Mouse (Mus musculus): ENCODE results near the gene Ubap1. TPM values are rescaled to one million over a fixed set of nuclear protein-coding genes. Genes with fewer than 3 reads are reported as not detected.

Ubap1 gene
- 55.9 and 59.5 TPM in 2 replicates for polyA plus RNA-seq (2012; rRNA removed)

DNA sequence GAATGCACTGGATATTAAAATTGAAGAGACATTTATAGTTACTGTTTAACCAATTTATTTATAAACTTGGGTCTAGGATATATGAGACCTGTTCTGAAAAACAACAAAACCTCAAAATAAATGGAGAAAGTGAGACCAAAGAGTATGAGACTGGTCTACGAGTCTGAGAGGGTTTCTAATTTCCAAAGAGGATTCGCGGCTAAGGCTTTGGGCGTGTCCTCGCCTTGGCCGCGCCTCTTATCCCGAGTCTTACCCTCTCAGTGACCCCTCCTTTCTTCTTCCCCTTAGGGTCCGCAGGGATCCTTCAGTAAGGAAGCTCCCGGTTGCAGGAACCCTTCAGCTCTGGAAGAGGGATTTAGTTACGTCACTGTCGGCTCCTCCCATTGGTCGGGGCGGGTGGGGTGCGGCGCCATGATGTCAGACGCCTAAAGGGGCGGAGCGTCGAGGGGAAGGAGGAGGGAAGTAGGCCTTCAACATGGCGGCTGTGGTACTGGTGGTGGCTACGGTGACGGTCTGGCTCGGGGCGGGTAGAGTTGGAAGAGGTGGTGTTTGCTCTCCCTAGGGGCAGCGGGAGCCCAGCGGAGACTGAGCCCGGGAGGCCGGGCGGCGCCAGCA, at the start of gene Ubap1:
Gene Ubap1, plus strand, starts transcription at position 413 of the 615 bp plus-strand sequence.
- Histone ChIP-seq H3K27ac (ENCODE audit: insufficient read depth, low read length) (peak within 1 kb of the TSS; percentile 75), H3K4me1 (ENCODE audit: control insufficient read depth, insufficient read depth, low read length) (no peaks in the 10 kb centered on the region), H3K27me3 (ENCODE audit: control insufficient read depth, insufficient read depth, low read length) (no peaks in the 10 kb centered on the region), H3K4me3 (replicated peaks; ENCODE audit: insufficient read depth, low read depth, low read length) (peak within 1 kb of the TSS; percentile 80)
- TF ChIP-seq CTCF (IDR thresholded peaks at IDR 0.05; ENCODE audit: borderline replicate concordance, insufficient read depth, low read depth, low read length), result no peak
- TF ChIP-seq POLR2A (IDR thresholded peaks at IDR 0.05; ENCODE audit: borderline replicate concordance, insufficient read depth, low read length), result peak; percentile 84
- 1% methylated on average over 31 of the region's 31 CpGs for WGBS
- peak; percentile 92 to 95 for DNase-seq

DNA sequence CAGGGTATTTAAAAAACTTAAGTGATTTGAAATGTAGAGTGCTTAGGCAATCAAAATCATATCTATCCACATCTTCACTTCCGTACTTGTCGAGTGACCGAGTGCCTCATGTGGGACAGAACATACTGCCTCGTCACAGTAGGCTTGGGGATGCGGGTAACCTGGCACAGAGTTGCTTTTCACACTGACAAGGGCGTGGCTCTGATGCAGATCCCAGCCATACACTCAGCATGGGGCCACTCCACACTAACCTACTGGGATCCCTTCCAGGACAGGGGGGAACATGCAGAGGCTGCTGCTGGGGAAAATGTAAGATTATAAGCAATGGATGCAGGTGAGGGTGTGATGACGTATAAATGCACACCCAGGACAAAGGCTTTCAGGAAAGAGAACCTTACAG, 45.1 kb upstream of the Ubap1 start:
- TF ChIP-seq POLR2A (IDR thresholded peaks at IDR 0.05; ENCODE audit: borderline replicate concordance, insufficient read depth, low read length), result no peak
- TF ChIP-seq CTCF (IDR thresholded peaks at IDR 0.05; ENCODE audit: borderline replicate concordance, insufficient read depth, low read depth, low read length), result no peak
- Histone ChIP-seq H3K27ac (ENCODE audit: insufficient read depth, low read length) (no peak overlapping the region), H3K27me3 (ENCODE audit: control insufficient read depth, insufficient read depth, low read length) (no peaks in the 10 kb centered on the region), H3K4me1 (ENCODE audit: control insufficient read depth, insufficient read depth, low read length) (peaks cover 8% of the 10 kb centered on the region), H3K4me3 (replicated peaks; ENCODE audit: insufficient read depth, low read depth, low read length) (no peak overlapping the region)
- DNase-seq, result peak; percentile 37 to 41
- WGBS, result 9% methylated on average over 7 of the region's 7 CpGs

DNA sequence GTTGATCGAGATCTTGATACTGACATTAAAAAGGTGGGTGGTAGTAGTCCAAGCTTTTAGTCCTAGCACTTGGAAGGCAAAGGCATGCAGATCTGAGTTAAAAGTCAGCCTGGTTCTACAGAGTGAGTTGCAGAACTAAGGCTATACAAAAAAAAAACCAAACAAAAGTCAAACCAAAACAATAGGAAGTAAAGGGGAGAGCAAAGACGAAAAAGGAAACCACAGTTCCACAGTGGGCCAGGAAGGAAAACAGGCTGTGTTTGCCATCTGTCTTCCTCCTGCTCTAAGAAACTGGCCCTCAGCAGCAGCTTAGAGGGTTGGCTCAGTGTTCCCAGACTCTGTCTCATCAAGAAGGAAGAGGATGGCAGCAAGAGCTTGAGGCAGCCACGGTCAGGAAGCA, 44.5 kb upstream of the Ubap1 start:
- Histone ChIP-seq H3K4me1 (ENCODE audit: control insufficient read depth, insufficient read depth, low read length) (peaks cover 8% of the 10 kb centered on the region), H3K27ac (ENCODE audit: insufficient read depth, low read length) (no peak overlapping the region), H3K4me3 (replicated peaks; ENCODE audit: insufficient read depth, low read depth, low read length) (no peak overlapping the region), H3K27me3 (ENCODE audit: control insufficient read depth, insufficient read depth, low read length) (no peaks in the 10 kb centered on the region)
- 7% methylated on average over 3 of the region's 3 CpGs for WGBS
- TF ChIP-seq POLR2A (IDR thresholded peaks at IDR 0.05; ENCODE audit: borderline replicate concordance, insufficient read depth, low read length) (no peak), CTCF (IDR thresholded peaks at IDR 0.05; ENCODE audit: borderline replicate concordance, insufficient read depth, low read depth, low read length) (no peak)
- DNase-seq, result peak in 1 of 2 experiments; percentile 35

DNA sequence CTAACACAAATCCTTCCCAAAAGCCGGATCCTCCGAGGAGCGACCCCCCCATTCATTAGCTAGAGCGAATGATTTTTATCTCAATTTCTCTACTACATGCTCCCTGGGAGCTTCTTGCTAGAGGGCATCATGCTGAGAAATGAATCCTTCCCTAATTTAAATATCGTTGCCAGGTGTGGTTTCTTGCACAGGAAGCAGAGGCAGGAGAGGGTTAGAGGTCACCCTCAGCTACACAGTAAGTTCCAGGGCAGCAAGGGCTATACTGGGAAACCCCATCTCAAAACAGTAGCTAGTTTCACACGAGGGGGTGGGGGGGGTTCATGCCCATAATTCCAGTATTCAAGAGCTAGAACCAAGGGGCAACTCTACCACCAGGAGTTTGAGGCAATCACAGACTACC, 41.4 kb upstream of the Ubap1 start:
- DNase-seq, result no peak
- H3K4me1 ChIP-seq (ENCODE audit: control insufficient read depth, insufficient read depth, low read length), result peaks cover 8% of the 10 kb centered on the region
- TF ChIP-seq CTCF (IDR thresholded peaks at IDR 0.05; ENCODE audit: borderline replicate concordance, insufficient read depth, low read depth, low read length) (no peak), POLR2A (IDR thresholded peaks at IDR 0.05; ENCODE audit: borderline replicate concordance, insufficient read depth, low read length) (no peak)
- no peak overlapping the region for H3K4me3 ChIP-seq (replicated peaks; ENCODE audit: insufficient read depth, low read depth, low read length)
- WGBS, result 81% methylated on average over 6 of the region's 6 CpGs
- no peak overlapping the region for H3K27ac ChIP-seq (ENCODE audit: insufficient read depth, low read length)
- no peaks in the 10 kb centered on the region for H3K27me3 ChIP-seq (ENCODE audit: control insufficient read depth, insufficient read depth, low read length)

DNA sequence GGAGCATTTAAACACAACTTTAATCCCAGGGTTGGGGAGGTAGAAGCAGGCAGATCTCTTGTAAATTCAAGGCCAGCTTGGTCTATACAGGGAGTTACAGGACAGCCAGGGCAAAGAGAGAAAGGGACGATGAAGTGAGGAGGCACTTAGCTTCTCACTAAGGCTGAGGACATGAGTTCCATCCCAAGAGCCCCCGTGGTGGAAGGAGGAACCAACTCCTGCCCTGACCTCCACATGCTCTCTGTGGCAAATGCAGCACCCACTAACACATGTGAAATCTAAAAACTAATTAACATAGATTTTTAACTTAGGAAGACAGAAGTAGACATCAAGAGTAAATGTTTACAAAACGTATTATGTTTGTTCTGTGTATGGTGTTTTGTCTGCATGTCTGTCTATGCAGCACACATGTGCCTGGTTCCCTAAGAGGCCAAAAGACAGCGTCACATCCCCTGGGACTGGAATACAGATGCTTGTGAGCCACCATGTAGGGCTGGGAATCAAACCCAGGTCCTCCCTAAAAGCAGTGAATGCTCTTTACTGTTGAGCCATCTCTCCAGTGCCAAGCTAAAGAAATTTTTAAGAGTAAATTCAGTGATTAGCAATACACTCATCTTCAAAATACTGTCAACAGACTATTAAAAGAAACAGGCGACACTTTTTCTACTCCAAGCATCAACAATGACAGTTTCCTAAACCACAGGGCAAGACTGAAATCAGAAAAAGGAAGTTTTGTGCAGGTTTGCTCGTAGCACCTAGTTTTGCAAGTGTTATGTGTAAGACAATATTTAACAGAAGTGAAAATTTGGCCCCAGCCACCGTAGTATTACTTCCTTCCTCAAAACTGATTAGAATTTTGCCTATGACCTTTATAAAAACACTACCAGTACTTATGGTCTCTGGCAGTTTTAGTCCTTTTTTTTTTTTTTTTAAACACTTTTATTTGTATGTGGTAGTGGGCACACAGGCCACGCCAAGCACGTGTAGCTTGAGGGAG, 37.9 kb upstream of the Ubap1 start:
- H3K4me3 ChIP-seq (replicated peaks; ENCODE audit: insufficient read depth, low read depth, low read length), result no peak overlapping the region
- WGBS, result 91% methylated on average over 9 of the region's 9 CpGs
- no peaks in the 10 kb centered on the region for H3K27me3 ChIP-seq (ENCODE audit: control insufficient read depth, insufficient read depth, low read length)
- no peak for DNase-seq
- no peak for TF ChIP-seq POLR2A (IDR thresholded peaks at IDR 0.05; ENCODE audit: borderline replicate concordance, insufficient read depth, low read length)
- no peak for TF ChIP-seq CTCF (IDR thresholded peaks at IDR 0.05; ENCODE audit: borderline replicate concordance, insufficient read depth, low read depth, low read length)
- peaks cover 5% of the 10 kb centered on the region for H3K4me1 ChIP-seq (ENCODE audit: control insufficient read depth, insufficient read depth, low read length)
- H3K27ac ChIP-seq (ENCODE audit: insufficient read depth, low read length), result no peak overlapping the region

DNA sequence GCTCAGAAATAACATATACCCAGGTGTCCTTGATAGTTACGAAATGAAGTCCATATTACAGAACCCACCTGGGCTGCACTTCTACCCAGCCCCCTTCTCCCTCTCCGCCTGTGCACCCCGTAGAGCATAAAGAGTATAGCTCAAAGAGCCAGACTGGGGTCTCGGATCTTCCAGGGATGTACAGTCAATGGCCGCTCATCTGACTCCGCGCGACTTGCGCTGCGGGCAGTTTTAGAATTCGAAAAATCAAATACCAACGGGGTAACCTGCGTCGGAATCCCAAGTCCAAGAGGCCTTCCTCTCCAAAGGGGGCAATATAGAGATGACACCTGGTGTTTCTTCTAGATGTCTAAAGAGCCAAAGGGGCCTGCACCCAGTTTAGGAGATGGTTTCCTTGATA, 35.1 kb upstream of the Ubap1 start:
- peak overlapping the region; percentile 82 for H3K4me3 ChIP-seq (replicated peaks; ENCODE audit: insufficient read depth, low read depth, low read length)
- TF ChIP-seq CTCF (IDR thresholded peaks at IDR 0.05; ENCODE audit: borderline replicate concordance, insufficient read depth, low read depth, low read length) (no peak), POLR2A (IDR thresholded peaks at IDR 0.05; ENCODE audit: borderline replicate concordance, insufficient read depth, low read length) (no peak)
- peak in 1 of 2 experiments; percentile 9 for DNase-seq
- H3K4me1 ChIP-seq (ENCODE audit: control insufficient read depth, insufficient read depth, low read length), result peaks cover 5% of the 10 kb centered on the region; the same call in 1 of the 2 replicates
- H3K27ac ChIP-seq (ENCODE audit: insufficient read depth, low read length), result 0 out of 2 replicates have a peak overlapping the region, but pooled peaks have one; percentile 3
- no peaks in the 10 kb centered on the region for H3K27me3 ChIP-seq (ENCODE audit: control insufficient read depth, insufficient read depth, low read length)
- 9% methylated on average over 14 of the region's 14 CpGs for WGBS

DNA sequence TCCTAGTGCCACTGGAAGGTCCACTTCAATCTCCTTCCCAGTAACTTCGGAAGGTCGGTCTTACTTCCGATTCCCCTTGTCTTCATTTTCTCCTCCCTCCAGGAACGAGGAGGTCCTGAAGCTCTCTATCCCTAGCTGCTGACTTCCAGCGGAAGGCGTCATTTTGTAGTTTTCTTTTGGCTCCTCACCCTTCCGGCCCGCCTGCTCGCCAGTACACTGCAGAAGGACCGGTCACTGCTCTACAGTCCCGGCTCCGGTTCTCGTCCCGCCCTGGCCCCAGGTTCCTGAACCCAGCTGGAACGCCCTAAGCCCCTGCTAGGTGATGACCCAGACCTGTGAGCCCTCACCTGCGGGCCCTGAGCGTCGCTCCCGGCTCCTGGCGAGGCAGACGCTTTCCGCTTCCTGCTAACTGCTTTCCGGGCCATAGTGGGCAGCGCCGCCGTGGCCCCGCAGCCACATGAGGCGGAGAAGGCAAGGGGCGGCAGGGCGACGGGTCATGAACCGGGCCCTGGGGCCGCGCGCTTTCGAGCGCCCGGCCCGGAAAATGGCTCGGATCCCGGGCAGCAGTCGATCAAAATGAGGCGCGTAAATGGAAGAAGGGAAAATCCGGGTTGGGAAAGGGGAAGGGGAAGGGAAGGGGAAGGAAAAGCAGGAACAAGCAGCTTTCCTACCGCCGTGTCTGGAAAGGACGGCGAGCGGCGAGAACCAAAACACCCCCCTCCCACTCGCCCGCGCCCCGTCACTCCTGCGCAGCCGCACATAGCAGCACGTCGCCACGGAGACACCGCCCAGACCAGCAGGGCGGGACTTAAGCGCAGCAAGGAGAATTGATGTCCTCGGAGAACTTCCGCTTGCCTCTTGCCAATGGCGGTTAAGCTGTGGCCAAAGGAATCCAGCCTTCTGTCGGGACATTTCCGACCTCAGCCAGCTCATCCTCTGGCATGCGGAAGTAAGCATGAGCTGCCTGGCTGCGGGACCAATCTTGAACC, 34.4 kb upstream of the Ubap1 start, which contains the start of gene Dcaf12:
Gene Dcaf12, minus strand, starts transcription at position 749 of the 989 bp plus-strand sequence.
- WGBS, result under 1% methylated on average over 70 of the region's 70 CpGs
- no peaks in the 10 kb centered on the region for H3K27me3 ChIP-seq (ENCODE audit: control insufficient read depth, insufficient read depth, low read length)
- H3K4me3 ChIP-seq (replicated peaks; ENCODE audit: insufficient read depth, low read depth, low read length), result peak within 1 kb of the TSS; percentile 82
- peak; percentile 95 to 96 for DNase-seq
- peaks cover 5% of the 10 kb centered on the region; the same call in 1 of the 2 replicates for H3K4me1 ChIP-seq (ENCODE audit: control insufficient read depth, insufficient read depth, low read length)
- peak within 1 kb of the TSS; percentile 73 for H3K27ac ChIP-seq (ENCODE audit: insufficient read depth, low read length)
- TF ChIP-seq POLR2A (IDR thresholded peaks at IDR 0.05; ENCODE audit: borderline replicate concordance, insufficient read depth, low read length), result peak; percentile 90
- TF ChIP-seq CTCF (IDR thresholded peaks at IDR 0.05; ENCODE audit: borderline replicate concordance, insufficient read depth, low read depth, low read length), result no peak

Measured in cerebellum, adult 2 months (tissue).